Mouse (Mus musculus): ENCODE measurements around the gene Proser1. TPM values are rescaled to one million over a fixed set of nuclear protein-coding genes. Genes with fewer than 3 reads are reported as not detected.

The Proser1 gene
- total RNA-seq (2015) (20.8 and 23.8 TPM in 2 replicates), total RNA-seq (2017) (4.2 and 5.9 TPM in 2 replicates)

- ATAC-seq (ENCODE audit: poor library complexity, severe bottlenecking), result peak; percentile 81
Measured at GRCm38 (mm10) chr3:53463046-53463764, at the start of gene Proser1, which contains the start of gene Nhlrc3. Gene Proser1 (plus strand): TSS chr3:53463666. Gene Nhlrc3 (minus strand): TSS chr3:53463332.

GRCm38 (mm10) chr3:53413959-53414358 lies 49.5 kb upstream of the Proser1 start:
- ATAC-seq (ENCODE audit: poor library complexity, severe bottlenecking), result no peak

GRCm38 (mm10) chr3:53416036-53416506 lies 47.4 kb upstream of the Proser1 start:
- no peak for ATAC-seq (ENCODE audit: poor library complexity, severe bottlenecking)

- ATAC-seq (ENCODE audit: poor library complexity, severe bottlenecking), result no peak
Measured at GRCm38 (mm10) chr3:53417701-53418100, 45.8 kb upstream of the Proser1 start.

- ATAC-seq (ENCODE audit: poor library complexity, severe bottlenecking), result no peak
Measured at GRCm38 (mm10) chr3:53421656-53422055, 41.8 kb upstream of the Proser1 start.

- no peak for ATAC-seq (ENCODE audit: poor library complexity, severe bottlenecking)
Measured at GRCm38 (mm10) chr3:53422691-53423090, 40.8 kb upstream of the Proser1 start.

GRCm38 (mm10) chr3:53423576-53423975 lies 39.9 kb upstream of the Proser1 start:
- no peak for ATAC-seq (ENCODE audit: poor library complexity, severe bottlenecking)

GRCm38 (mm10) chr3:53434610-53435009 lies 28.9 kb upstream of the Proser1 start:
- no peak for ATAC-seq (ENCODE audit: poor library complexity, severe bottlenecking)

- ATAC-seq (ENCODE audit: poor library complexity, severe bottlenecking), result no peak
Measured at GRCm38 (mm10) chr3:53436550-53436949, 26.9 kb upstream of the Proser1 start.

GRCm38 (mm10) chr3:53445540-53445939 lies 17.9 kb upstream of the Proser1 start:
- no peak for ATAC-seq (ENCODE audit: poor library complexity, severe bottlenecking)

GRCm38 (mm10) chr3:53446801-53447200 lies 16.7 kb upstream of the Proser1 start:
- ATAC-seq (ENCODE audit: poor library complexity, severe bottlenecking), result no peak

- ATAC-seq (ENCODE audit: poor library complexity, severe bottlenecking), result peak; percentile 82
Measured at GRCm38 (mm10) chr3:53448208-53448607, 15.3 kb upstream of the Proser1 start.

- ATAC-seq (ENCODE audit: poor library complexity, severe bottlenecking), result no peak
Measured at GRCm38 (mm10) chr3:53450666-53451065, 12.8 kb upstream of the Proser1 start.

- no peak for ATAC-seq (ENCODE audit: poor library complexity, severe bottlenecking)
Measured at GRCm38 (mm10) chr3:53452351-53452750, 11.1 kb upstream of the Proser1 start.

GRCm38 (mm10) chr3:53453346-53453745 lies 10.1 kb upstream of the Proser1 start:
- ATAC-seq (ENCODE audit: poor library complexity, severe bottlenecking), result no peak

- ATAC-seq (ENCODE audit: poor library complexity, severe bottlenecking), result no peak
Measured at GRCm38 (mm10) chr3:53454005-53454404, 9.5 kb upstream of the Proser1 start.

GRCm38 (mm10) chr3:53454561-53454960 lies 8.9 kb upstream of the Proser1 start:
- no peak for ATAC-seq (ENCODE audit: poor library complexity, severe bottlenecking)

- no peak for ATAC-seq (ENCODE audit: poor library complexity, severe bottlenecking)
Measured at GRCm38 (mm10) chr3:53454984-53455383, 8.5 kb upstream of the Proser1 start.

GRCm38 (mm10) chr3:53457750-53458149 lies 5.7 kb upstream of the Proser1 start:
- ATAC-seq (ENCODE audit: poor library complexity, severe bottlenecking), result no peak

- peak; percentile 53 for ATAC-seq (ENCODE audit: poor library complexity, severe bottlenecking)
Measured at GRCm38 (mm10) chr3:53460106-53460505, 3.4 kb upstream of the Proser1 start.

GRCm38 (mm10) chr3:53462701-53463045 lies 793 bp upstream of the Proser1 start:
- no peak for ATAC-seq (ENCODE audit: poor library complexity, severe bottlenecking)

- ATAC-seq (ENCODE audit: poor library complexity, severe bottlenecking), result peak; percentile 6; the same call in 1 of the 2 replicates
Measured at GRCm38 (mm10) chr3:53463765-53464114, 274 bp downstream of the Proser1 start.

Data from megakaryocyte, adult 5-6 weeks (primary cell).